Comparison of ENCODE assay signal across 20 mouse cellular contexts in genomic region chr15:99035431-99035830, GRCm38 (mm10). TPM values are rescaled to one million over a fixed set of nuclear protein-coding genes. Genes with fewer than 3 reads are reported as not detected.
DNase-seq lines count a peak whose midpoint lies in the region; ATAC-seq and TF ChIP-seq lines count a peak whose summit lies in the region.
"Had no signal": no experiment of that assay in that cellular context is flagged by ENCODE, and none has a peak within 500 bp of the region (broad histone marks: within the 10 kb centered on the region; RNA-seq: fewer than 3 reads in every experiment).

No protein-coding gene starts in this region.

- ATAC-seq in intestine, embryonic 16.5 days, result no peak
- no peak for ATAC-seq in hindbrain, embryonic 12.5 days (ENCODE audit: low FRiP score)
- ATAC-seq: forebrain, postnatal 0 days; midbrain, embryonic 13.5 days had no signal

- peaks cover 12% of the 10 kb centered on the region for H3K4me1 ChIP-seq in intestine, embryonic 16.5 days (ENCODE audit: control insufficient read depth, insufficient read depth, low read length)
- peaks cover 12% of the 10 kb centered on the region; the same call in 1 of the 2 replicates for H3K4me1 ChIP-seq in hindbrain, embryonic 12.5 days

- no peaks in the 10 kb centered on the region for H3K9me3 ChIP-seq in intestine, embryonic 16.5 days (ENCODE audit: control insufficient read depth, low read length)
- no peaks in the 10 kb centered on the region for H3K9me3 ChIP-seq in hindbrain, embryonic 12.5 days (replicated peaks)
- H3K9me3 ChIP-seq: embryonic facial prominence, embryonic 12.5 days; heart, embryonic 12.5 days; limb, embryonic 15.5 days; midbrain, embryonic 13.5 days had no signal

- no peak overlapping the region for H3K9ac ChIP-seq in intestine, embryonic 16.5 days (ENCODE audit: low read depth, low read length)
- no peak overlapping the region for H3K9ac ChIP-seq in hindbrain, embryonic 12.5 days
- H3K9ac ChIP-seq: embryonic facial prominence, embryonic 12.5 days; forebrain, postnatal 0 days; heart, embryonic 12.5 days; limb, embryonic 15.5 days; midbrain, embryonic 13.5 days had no signal

- H3K27ac ChIP-seq in layer of hippocampus, adult 2 months, result peak overlapping the region; percentile 39; the same call in 1 of the 2 replicates
- H3K27ac ChIP-seq in intestine, embryonic 16.5 days (ENCODE audit: low read length), result no peak overlapping the region
- H3K27ac ChIP-seq in hindbrain, embryonic 12.5 days, result no peak overlapping the region
- H3K27ac ChIP-seq: embryonic facial prominence, embryonic 12.5 days; limb, embryonic 15.5 days; midbrain, embryonic 13.5 days had no signal

- H3K4me3 ChIP-seq in layer of hippocampus, adult 2 months, result no peak overlapping the region
- no peak overlapping the region for H3K4me3 ChIP-seq in intestine, embryonic 16.5 days (ENCODE audit: low read length)
- H3K4me3 ChIP-seq in hindbrain, embryonic 12.5 days, result no peak overlapping the region
- H3K4me3 ChIP-seq: embryonic facial prominence, embryonic 12.5 days; heart, embryonic 12.5 days; limb, embryonic 15.5 days; midbrain, embryonic 13.5 days; myocyte had no signal

- H3K4me2 ChIP-seq in intestine, embryonic 16.5 days (ENCODE audit: low read depth, low read length), result no peak overlapping the region
- no peak overlapping the region for H3K4me2 ChIP-seq in hindbrain, embryonic 12.5 days (replicated peaks)
- H3K4me2 ChIP-seq: embryonic facial prominence, embryonic 12.5 days; heart, embryonic 12.5 days; limb, embryonic 15.5 days; midbrain, embryonic 13.5 days had no signal

- DNase-seq in layer of hippocampus, adult 2 months (ENCODE audit: low spot score in 2 of 2), result peak; percentile 29 to 40
- DNase-seq in layer of hippocampus, postnatal 10 days (ENCODE audit: low spot score in 2 of 2), result no peak
- DNase-seq in right cerebral cortex, adult 18-20 months, result peak; percentile 45
- no peak for DNase-seq in right cerebral cortex, postnatal 14 days
- DNase-seq in kidney, postnatal 10 days, result peak; percentile 55
- peak; percentile 61 for DNase-seq in telencephalon, adult 2 months (ENCODE audit: low read depth, low spot score)
- DNase-seq: cerebellum, adult 11-12 months; forebrain, postnatal 0 days; gastrocnemius, postnatal 25 days had no signal

- WGBS in intestine, embryonic 16.5 days, result 72% methylated on average over 4 of the region's 4 CpGs
- WGBS in hindbrain, embryonic 12.5 days, result 81% methylated on average over 4 of the region's 4 CpGs

- H3K36me3 ChIP-seq in intestine, embryonic 16.5 days (ENCODE audit: control insufficient read depth, insufficient read depth, low read length), result peaks cover 12% of the 10 kb centered on the region
- H3K36me3 ChIP-seq in hindbrain, embryonic 12.5 days, result peaks cover 19% of the 10 kb centered on the region

- no peak for TF ChIP-seq CTCF in layer of hippocampus, adult 2 months (conservative IDR thresholded peaks at IDR 0.05)

- H3K27me3 ChIP-seq in intestine, embryonic 16.5 days (replicated peaks; ENCODE audit: control insufficient read depth, insufficient read depth, low read length), result no peaks in the 10 kb centered on the region
- H3K27me3 ChIP-seq in hindbrain, embryonic 12.5 days, result peaks cover 10% of the 10 kb centered on the region
- H3K27me3 ChIP-seq: embryonic facial prominence, embryonic 12.5 days; heart, embryonic 12.5 days; limb, embryonic 15.5 days had no signal

RNA-seq across cellular contexts. Expression of gene Tuba1c, which starts 5.7 kb away (rescaled TPM):
- 10 to 100 TPM; 49.6 to 51.1 TPM for total RNA-seq in layer of hippocampus, adult 2 months (2021)
- total RNA-seq in layer of hippocampus, postnatal 10 days (2021), result 100 to 1,000 TPM; 234 TPM
- polyA plus RNA-seq in intestine, embryonic 16.5 days (2015; fragmentation: Nextera tagmentation; extraction: Ambion mirVana), result 295 and 311 TPM in 2 replicates
- 59.6 and 72.4 TPM in 2 replicates for polyA plus RNA-seq in hindbrain, embryonic 12.5 days (2016; fragmentation: Nextera tagmentation; extraction: Ambion mirVana)

RNA-seq across cellular contexts. Expression of gene Prph, which starts 19.5 kb away (rescaled TPM):
- total RNA-seq in layer of hippocampus, adult 2 months (2021), result under 1 TPM; 0.67 to 0.83 TPM
- total RNA-seq in layer of hippocampus, postnatal 10 days (2021), result 10 to 100 TPM in 1 of 2 experiments, 1 to 10 TPM in 1; 9.1 to 13.2 TPM
- polyA plus RNA-seq in intestine, embryonic 16.5 days (2015; fragmentation: Nextera tagmentation; extraction: Ambion mirVana), result 35.0 and 38.4 TPM in 2 replicates
- polyA plus RNA-seq in hindbrain, embryonic 12.5 days (2016; fragmentation: Nextera tagmentation; extraction: Ambion mirVana), result 23.3 and 35.6 TPM in 2 replicates
- total RNA-seq: common myeloid progenitor, adult 5-6 weeks; hematopoietic stem cell, adult 5-6 weeks had no signal

RNA-seq across cellular contexts. Expression of gene Troap, which starts 38.9 kb away (rescaled TPM):
- under 1 TPM; 0.36 to 0.64 TPM for total RNA-seq in layer of hippocampus, adult 2 months (2021)
- 1 to 10 TPM; 1.4 to 1.7 TPM for total RNA-seq in layer of hippocampus, postnatal 10 days (2021)
- polyA plus RNA-seq in intestine, embryonic 16.5 days (2015; fragmentation: Nextera tagmentation; extraction: Ambion mirVana), result 20.2 and 25.4 TPM in 2 replicates
- 24.1 and 29.2 TPM in 2 replicates for polyA plus RNA-seq in hindbrain, embryonic 12.5 days (2016; fragmentation: Nextera tagmentation; extraction: Ambion mirVana)
- total RNA-seq: adrenal gland, adult 18-20 months had no signal

RNA-seq across cellular contexts. Expression of gene C1ql4, which starts 52.2 kb away (rescaled TPM):
- not detected for total RNA-seq in layer of hippocampus, adult 2 months (2021)
- under 1 TPM in 1 of 2 experiments, not detected in 1; 0.25 TPM for total RNA-seq in layer of hippocampus, postnatal 10 days (2021)
- 0.09 and 0.17 TPM in 2 replicates for polyA plus RNA-seq in intestine, embryonic 16.5 days (2015; fragmentation: Nextera tagmentation; extraction: Ambion mirVana)
- polyA plus RNA-seq in hindbrain, embryonic 12.5 days (2016; fragmentation: Nextera tagmentation; extraction: Ambion mirVana), result 18.4 and 18.7 TPM in 2 replicates
- total RNA-seq: adrenal gland, adult 18-20 months; common myeloid progenitor, adult 5-6 weeks; gastrocnemius, postnatal 25 days; hematopoietic stem cell, adult 5-6 weeks; left cerebral cortex, adult 8-10 months had no signal
- polyA plus RNA-seq: limb, embryonic 15.5 days had no signal

RNA-seq across cellular contexts. Expression of gene Dnajc22, which starts 57.5 kb away (rescaled TPM):
- total RNA-seq in layer of hippocampus, adult 2 months (2021), result under 1 TPM in 1 of 2 experiments, not detected in 1; 0.31 TPM
- 1 to 10 TPM in 1 of 2 experiments, under 1 TPM in 1; 0.39 to 1.1 TPM for total RNA-seq in layer of hippocampus, postnatal 10 days (2021)
- polyA plus RNA-seq in intestine, embryonic 16.5 days (2015; fragmentation: Nextera tagmentation; extraction: Ambion mirVana), result 45.0 and 45.4 TPM in 2 replicates
- 3.2 and 3.3 TPM in 2 replicates for polyA plus RNA-seq in hindbrain, embryonic 12.5 days (2016; fragmentation: Nextera tagmentation; extraction: Ambion mirVana)
- total RNA-seq: common myeloid progenitor, adult 5-6 weeks; hematopoietic stem cell, adult 5-6 weeks had no signal

Comparison
In these comparisons a context has a peak if more than half of its experiments do, and no peak if none do; other contexts are left out.
1. DNase-seq: peak in layer of hippocampus, adult 2 months (2 of 2), right cerebral cortex, adult 18-20 months (single experiment), kidney, postnatal 10 days (single experiment) and telencephalon, adult 2 months (single experiment); none in layer of hippocampus, postnatal 10 days (0 of 2) and right cerebral cortex, postnatal 14 days (single experiment).
2. RNA of gene Tuba1c, which starts 5.7 kb away (total RNA-seq): 234 TPM in layer of hippocampus, postnatal 10 days; 49.6 to 51.1 TPM in layer of hippocampus, adult 2 months; every median in the first group is over 4 times any median in the second.
3. RNA of gene Prph, which starts 19.5 kb away (total RNA-seq): 9.1 to 13.2 TPM in layer of hippocampus, postnatal 10 days; 0.67 to 0.83 TPM in layer of hippocampus, adult 2 months; every median in the first group is over 4 times any median in the second.